Mouse (Mus musculus) embryonic fibroblast, embryonic 13.5 days (primary cell): ENCODE measurements around the gene Socs4.

Source experiments
- CTCF ChIP-seq: IDR thresholded peaks from 2 replicates; pipeline ENCODE4 v1.5.1; 2011; ENCODE audit warnings: mild to moderate bottlenecking, control low read depth, low read length, moderate library complexity, borderline replicate concordance; ENCODE audit not compliant: insufficient read depth
- POLR2A ChIP-seq: IDR thresholded peaks from 2 replicates; pipeline ENCODE4 v1.6.1; 2011; ENCODE audit warnings: low read depth, mild to moderate bottlenecking, control low read depth, low read length, moderate library complexity

GRCm38 (mm10) chr14:47236491-47236890 lies 40.2 kb upstream of the Socs4 start:
- TF ChIP-seq POLR2A (no peak), CTCF (no peak)
